Mouse (Mus musculus): Measurements from ENCODE around the gene Shd. TPM values are rescaled to one million over a fixed set of nuclear protein-coding genes. Genes with fewer than 3 reads are reported as not detected.
A peak's percentile ranks its signal among the peaks of the same experiment; 100 is the strongest.
"Not testable (repeated sequence)": the region's sequence is repeated elsewhere in the genome, so short reads cannot be mapped to it uniquely, and the experiment has no call there.

Gene Shd
- 1 to 10 TPM; 1.7 to 4.8 (median 3.0) TPM for total RNA-seq (2022)

GRCm38 (mm10) chr17:55969966-55970891 is at the start of gene Shd:
Shd (plus strand) TSS chr17:55970467.
- no peak for DNase-seq

DNA sequence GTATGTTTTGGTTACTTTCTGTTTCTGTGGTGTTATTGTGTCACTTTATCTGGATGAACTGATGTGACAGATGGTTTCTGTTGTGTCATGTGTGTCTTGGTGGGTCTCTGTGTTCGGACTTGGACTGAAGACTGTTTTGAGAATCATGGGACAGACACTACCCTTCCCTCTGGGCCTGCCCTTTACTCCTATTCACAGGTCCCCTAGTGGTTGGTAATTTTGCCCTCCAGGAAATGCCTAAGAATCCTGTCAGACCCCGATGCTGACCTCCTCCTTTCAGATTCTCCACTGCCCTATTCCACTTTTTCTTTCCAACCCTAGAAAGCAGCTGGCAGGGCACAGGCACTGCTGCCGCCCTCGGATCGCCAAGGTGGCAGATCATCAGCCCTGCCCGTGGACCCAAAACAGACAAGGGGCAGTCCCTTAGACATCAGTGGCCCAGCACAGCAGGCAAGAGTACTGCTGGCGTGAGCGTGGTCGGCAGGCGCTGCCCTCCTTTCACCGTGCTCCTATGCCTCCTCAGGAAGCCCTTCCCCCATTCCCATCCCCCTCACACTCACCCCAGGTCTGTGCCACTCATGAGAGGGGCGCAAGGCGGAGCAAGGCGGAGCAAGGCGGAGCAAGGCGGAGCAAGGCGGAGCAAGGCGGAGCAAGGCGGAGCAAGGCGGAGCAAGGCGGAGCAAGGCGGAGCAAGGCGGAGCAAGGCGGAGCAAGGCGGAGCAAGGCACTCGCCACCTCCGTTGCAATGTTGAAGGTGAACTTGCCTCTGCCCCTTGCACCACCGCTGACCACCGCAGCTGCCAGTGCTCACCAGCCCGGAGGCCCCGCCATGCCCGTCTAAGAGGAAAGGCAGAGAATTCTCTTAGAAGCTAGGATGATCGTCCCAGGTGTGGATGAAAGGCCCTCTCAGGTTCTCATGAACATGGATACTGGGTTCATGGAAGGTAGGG is 38.4 kb upstream of the Shd start:
- peak; percentile 37 for DNase-seq

DNA sequence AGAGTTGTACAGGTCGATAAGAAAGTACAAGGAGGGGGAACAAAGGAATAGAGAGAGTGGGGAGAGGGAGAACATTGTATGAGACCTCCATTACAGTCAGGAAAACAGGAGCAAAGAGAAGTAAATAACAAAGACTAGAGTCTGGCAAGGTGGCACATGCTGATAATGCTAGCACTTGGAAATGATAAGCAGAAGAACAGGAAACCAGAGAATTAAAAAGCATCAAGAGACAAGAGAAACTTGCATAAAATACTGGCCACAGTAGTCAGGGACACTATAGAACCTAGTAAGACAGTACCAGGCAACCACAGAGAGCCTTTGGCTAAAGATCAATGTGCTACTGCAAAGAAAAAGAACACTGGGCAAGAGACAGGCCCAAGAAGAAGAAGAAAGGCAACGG is 37.6 kb upstream of the Shd start:
- DNase-seq: no peak

GRCm38 (mm10) chr17:55933191-55933590 is 37.1 kb upstream of the Shd start:
- no peak for DNase-seq

DNA sequence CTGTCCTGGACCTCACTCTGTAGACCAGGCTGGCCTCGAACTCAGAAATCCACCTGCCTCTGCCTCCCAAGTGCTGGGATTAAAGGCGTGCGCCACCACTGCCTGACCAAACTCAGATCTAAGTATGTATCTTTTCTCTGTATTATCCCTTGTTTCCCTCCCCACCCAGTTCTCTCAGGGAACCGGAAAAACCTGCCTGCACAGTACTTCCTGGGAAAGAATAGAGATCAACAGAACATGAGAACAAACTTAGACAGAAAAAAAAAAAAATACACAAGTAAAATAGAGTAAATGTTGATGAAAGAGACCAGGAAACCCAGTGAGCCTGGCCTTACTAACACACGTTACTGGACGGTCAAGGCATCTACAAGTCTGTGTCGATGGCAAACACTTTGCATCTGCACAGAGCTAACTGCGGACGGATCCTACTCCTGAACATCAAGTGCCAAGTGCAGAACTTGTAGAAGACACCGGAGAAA is 25.8 kb upstream of the Shd start:
- DNase-seq: not testable (repeated sequence)

- peak; percentile 92 for DNase-seq
Observed at GRCm38 (mm10) chr17:55944866-55945682, 25.2 kb upstream of the Shd start.

DNA sequence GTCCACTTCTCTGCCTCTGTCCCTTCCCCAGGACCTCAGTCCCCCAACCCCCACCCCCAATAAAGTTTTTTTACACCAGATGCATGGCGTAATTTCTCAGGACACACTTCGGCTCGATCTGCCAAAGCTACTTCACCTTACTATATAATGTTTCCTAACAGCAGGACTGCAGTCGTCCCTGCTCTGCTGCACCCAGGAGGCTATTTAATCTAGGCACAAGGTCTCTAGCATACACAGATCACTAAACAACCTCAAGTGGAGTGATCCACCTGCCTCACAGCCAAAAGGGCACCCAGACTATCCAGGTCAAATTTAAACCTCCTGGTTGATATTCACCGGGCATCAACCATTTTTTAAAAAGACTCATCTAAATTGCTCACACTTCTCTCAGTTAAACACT is 24.6 kb upstream of the Shd start:
- no peak for DNase-seq

DNA sequence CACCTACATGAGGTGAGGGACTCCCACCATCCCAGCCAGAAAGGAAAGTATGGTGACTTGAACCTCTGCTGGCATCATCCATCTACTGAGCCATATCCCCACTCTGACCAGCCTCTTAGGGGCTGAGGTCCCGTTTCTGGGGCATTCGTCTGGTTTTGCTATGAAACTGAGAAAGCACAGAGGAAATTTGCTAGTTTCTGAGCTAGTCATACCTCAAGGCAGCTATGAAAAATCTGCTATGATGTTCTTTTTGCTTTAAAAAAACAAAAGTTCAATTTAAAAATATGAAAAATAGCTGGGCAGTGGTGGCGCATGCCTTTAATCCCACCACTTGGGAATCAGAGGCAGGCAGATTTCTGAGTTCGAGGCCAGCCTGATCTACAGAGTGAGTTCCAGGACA is 21.6 kb upstream of the Shd start:
- no peak for DNase-seq

DNA sequence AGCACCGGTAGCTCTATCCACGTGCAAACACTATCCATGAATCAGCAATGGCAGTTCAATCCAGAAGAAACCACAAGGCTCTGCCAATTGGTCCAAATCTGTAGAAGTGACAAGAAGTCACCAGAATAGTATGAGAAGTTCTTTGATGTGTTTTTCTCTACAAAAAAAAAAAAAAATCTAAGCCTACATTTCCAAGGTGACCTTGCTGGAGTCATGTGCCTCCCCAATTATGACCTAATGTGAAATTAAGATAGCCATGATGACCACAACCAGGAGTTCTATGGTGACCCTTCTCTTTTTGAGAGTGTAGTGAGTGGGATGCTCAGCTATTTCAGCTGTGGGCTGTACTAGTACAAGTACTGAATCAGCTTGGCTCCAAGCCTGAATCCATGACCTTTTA is 20.9 kb upstream of the Shd start, which contains the start of gene Zfp119b:
TSS of gene Zfp119b (minus strand) at position 101 of the 400 bp plus-strand sequence.
- DNase-seq: no peak

- no peak for DNase-seq
Observed at GRCm38 (mm10) chr17:55950601-55951000, 19.7 kb upstream of the Shd start.

GRCm38 (mm10) chr17:55952041-55952440 is 18.2 kb upstream of the Shd start:
- DNase-seq: no peak

- DNase-seq: no peak
Observed at GRCm38 (mm10) chr17:55952447-55953027, 17.7 kb upstream of the Shd start, which contains the start of gene Ebi3. Ebi3 (plus strand) TSS chr17:55952640.

DNA sequence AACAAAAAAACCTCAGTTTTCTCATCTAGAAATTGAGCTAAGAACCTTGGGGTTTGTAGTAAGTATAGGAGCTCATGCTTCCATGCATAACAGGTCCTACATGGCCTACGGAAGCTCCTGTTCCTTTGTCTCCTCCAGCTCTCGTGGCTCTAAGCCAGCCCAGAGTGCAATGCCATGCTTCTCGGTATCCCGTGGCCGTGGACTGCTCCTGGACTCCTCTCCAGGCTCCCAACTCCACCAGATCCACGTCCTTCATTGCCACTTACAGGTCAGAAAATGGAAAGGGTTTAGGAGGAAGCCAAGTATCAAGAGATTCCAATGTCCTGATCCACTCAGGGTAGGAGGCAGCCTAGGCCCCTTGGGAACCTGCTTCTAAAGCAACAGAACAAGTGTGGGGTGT is 16.5 kb upstream of the Shd start:
- no peak for DNase-seq

GRCm38 (mm10) chr17:55954229-55954628 is 16.0 kb upstream of the Shd start:
- DNase-seq: no peak

DNA sequence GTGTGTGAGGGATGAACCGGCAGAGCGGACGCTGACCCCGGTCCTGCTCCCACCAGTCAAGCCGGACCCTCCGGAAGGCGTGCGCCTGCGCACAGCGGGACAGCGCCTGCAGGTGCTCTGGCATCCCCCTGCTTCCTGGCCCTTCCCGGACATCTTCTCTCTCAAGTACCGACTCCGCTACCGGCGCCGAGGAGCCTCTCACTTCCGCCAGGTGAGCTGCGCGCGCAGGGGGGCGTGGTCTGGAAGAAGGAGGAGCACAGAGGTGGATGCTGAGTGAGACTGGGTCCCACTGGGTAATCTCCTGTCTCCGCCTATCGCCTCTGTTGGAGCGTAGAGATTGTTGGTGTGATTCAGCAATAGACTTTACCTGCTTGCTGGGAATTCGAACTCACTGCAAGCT is 14.1 kb upstream of the Shd start:
- DNase-seq: no peak

- DNase-seq: no peak
Observed at GRCm38 (mm10) chr17:55956591-55956990, 13.7 kb upstream of the Shd start.

DNA sequence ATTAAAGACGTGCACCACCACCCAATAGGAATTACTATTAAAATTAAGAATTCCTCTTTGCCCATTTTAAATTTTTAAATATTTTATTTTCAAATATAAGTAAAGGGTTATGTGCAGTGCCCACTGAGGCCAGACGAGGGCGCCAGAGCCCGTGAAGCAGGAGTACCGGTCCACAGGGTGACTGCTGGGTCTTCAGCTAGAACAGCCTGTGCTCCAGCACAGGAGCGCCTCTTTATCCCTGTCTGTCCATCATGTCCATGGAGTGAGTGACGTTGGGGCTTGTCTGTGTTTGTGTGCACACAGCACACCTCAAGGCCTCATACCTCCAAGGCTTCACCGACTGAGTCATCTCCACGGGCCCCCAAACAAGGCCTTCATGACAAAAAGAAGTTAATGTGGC is 13.1 kb upstream of the Shd start:
- DNase-seq: no peak

- DNase-seq: no peak
Observed at GRCm38 (mm10) chr17:55957726-55958583, 12.3 kb upstream of the Shd start.

- DNase-seq: no peak
Observed at GRCm38 (mm10) chr17:55958584-55958886, 11.7 kb upstream of the Shd start.

DNA sequence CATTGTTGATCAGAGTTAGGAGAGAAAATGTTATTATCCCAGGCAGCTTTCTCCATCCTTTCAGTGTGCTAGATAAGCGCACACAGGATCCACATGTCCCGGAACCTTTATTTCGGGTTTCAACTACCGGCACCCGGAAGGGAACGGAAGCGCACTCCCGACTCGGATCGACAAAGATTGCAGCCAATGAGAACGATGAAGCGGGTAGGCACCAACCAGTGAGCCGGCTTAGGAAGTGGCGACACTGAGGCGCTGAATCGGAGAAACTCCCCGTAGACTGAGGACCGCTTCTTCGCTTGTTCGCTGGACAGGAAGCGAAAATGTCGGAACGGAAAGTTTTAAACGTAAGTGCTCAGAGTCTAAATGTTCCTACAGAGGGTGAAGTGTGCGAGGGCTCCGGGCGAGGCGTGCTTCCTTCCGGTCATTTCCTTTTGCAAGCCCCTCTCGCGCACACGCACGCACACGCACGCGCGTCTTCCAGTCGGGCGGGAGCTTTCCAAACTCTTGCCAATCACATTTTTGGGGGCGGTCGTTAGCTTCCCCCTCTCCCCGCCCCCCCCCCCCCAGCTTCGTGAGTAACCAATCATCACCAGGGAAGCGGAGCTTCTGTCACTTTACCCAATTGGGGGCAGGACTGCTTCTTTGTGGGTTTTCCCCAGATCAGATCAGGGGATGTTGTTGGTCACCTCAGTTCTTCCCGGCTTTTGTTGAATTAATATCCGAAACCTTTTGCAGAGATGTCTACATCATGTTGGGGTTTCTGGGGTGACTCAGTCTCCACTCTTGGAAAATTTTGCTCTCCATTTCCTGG is 11.1 kb upstream of the Shd start, which contains the start of gene Yju2:
TSS of gene Yju2 (plus strand) at position 182 of the 811 bp plus-strand sequence.
- peak; percentile 90 for DNase-seq

Measured in adrenal gland, adult 8-10 months (tissue).